Mouse (Mus musculus) forebrain, embryonic 14.5 days (tissue): ENCODE data around the gene Acly. TPM values are rescaled to one million over a fixed set of nuclear protein-coding genes. Genes with fewer than 3 reads are reported as not detected.
A peak's percentile ranks its signal among the peaks of the same experiment; 100 is the strongest.

ENCODE experiments used
- ATAC-seq: fragments of 200-750 bp; cut with Nextera tagmentation; 2 replicates; pipeline ENCODE4 v1.8.0; 2017; ENCODE audit warnings: mild to moderate bottlenecking, moderate library complexity
- DNase-seq: peaks from one replicate; pipeline ENCODE4 v3.0.0-alpha.2; 2015; ENCODE audit warnings: low spot score
- H3K27ac ChIP-seq: fragments of 300-500 bp; sonication (generic); 2 replicates; pipeline ENCODE4 v1.5.1; 2014; ENCODE audit warnings: low read depth, mild to moderate bottlenecking, control low read depth, low read length, moderate library complexity
- H3K27me3 ChIP-seq: fragments of 300-500 bp; sonication (generic); replicated peaks from 2 replicates; pipeline ENCODE4 v1.6.1; 2014; ENCODE audit warnings: low read length, control low read depth, mixed read lengths; ENCODE audit not compliant: control insufficient read depth, insufficient read depth
- H3K36me3 ChIP-seq: fragments of 300-500 bp; sonication (generic); 2 replicates; pipeline ENCODE4 v1.6.1; 2014; ENCODE audit warnings: low read length, control low read depth; ENCODE audit not compliant: control insufficient read depth, insufficient read depth
- H3K4me1 ChIP-seq: fragments of 300-500 bp; sonication (generic); 2 replicates; pipeline ENCODE4 v1.6.1; 2014; ENCODE audit warnings: antibody characterized with exemption, low read length, control low read depth; ENCODE audit not compliant: control insufficient read depth, insufficient read depth
- H3K4me2 ChIP-seq: fragments of 300-500 bp; sonication (generic); 2 replicates; pipeline ENCODE4 v1.6.1; 2014; ENCODE audit warnings: mild to moderate bottlenecking, control low read depth, low read length
- H3K4me3 ChIP-seq: fragments of 300-500 bp; sonication (generic); 2 replicates; pipeline ENCODE4 v1.5.1; 2014; ENCODE audit warnings: low read depth, low read length, control low read depth
- H3K9ac ChIP-seq: fragments of 300-500 bp; sonication (generic); 2 replicates; pipeline ENCODE4 v1.6.1; 2014; ENCODE audit warnings: mild to moderate bottlenecking, low read length, control low read depth, moderate library complexity
- H3K9me3 ChIP-seq: fragments of 300-500 bp; sonication (generic); replicated peaks from 2 replicates; pipeline ENCODE4 v1.6.1; 2016; ENCODE audit warnings: low read length, control low read depth, mixed read lengths; ENCODE audit not compliant: control insufficient read depth
- WGBS: fragments of 180-500 bp; shearing (Covaris S2); extraction: QIAGEN DNeasy Blood & Tissue Kit; methylation state at CpG from one replicate; pipeline ENCODE4 v1.1.7; 2014; 5-methylcytosine and 5-hydroxymethylcytosine counted together
- polyA plus RNA-seq: library from polyadenylated mRNA; unstranded; fragments of >200 nt; fragmentation: Nextera tagmentation; extraction: Ambion mirVana; gene quantifications from 2 replicates; pipeline ENCODE4 v1.2.1, GENCODE M21; 2014

Gene Acly
- polyA plus RNA-seq, 1 experiment from 2014 or later, result 198 TPM

GRCm38 (mm10) chr11:100568692-100569091 is 40.9 kb upstream of the Acly start:
- DNase-seq, result no peak
- no peak for ATAC-seq
- WGBS, result 84% methylated on average over 8 of the region's 8 CpGs

GRCm38 (mm10) chr11:100567815-100568245 is 40.0 kb upstream of the Acly start:
- no peaks in the 10 kb centered on the region for H3K4me1 ChIP-seq
- H3K4me3 ChIP-seq, result no peak overlapping the region
- 74% methylated on average over 9 of the region's 9 CpGs for WGBS
- no peaks in the 10 kb centered on the region for H3K27me3 ChIP-seq
- no peaks in the 10 kb centered on the region for H3K36me3 ChIP-seq
- H3K9me3 ChIP-seq, result no peaks in the 10 kb centered on the region
- ATAC-seq (no peak), DNase-seq (no peak)
- no peak overlapping the region for H3K4me2 ChIP-seq
- no peak overlapping the region for H3K9ac ChIP-seq
- H3K27ac ChIP-seq, result no peak overlapping the region

More at GRCm38 (mm10) chr11:100568692-100569091, 40.9 kb upstream of the Acly start:
- H3K4me3 ChIP-seq, result no peak overlapping the region
- no peaks in the 10 kb centered on the region for H3K4me1 ChIP-seq
- no peak overlapping the region for H3K4me2 ChIP-seq
- no peaks in the 10 kb centered on the region for H3K9me3 ChIP-seq
- H3K36me3 ChIP-seq, result no peaks in the 10 kb centered on the region
- H3K27me3 ChIP-seq, result no peaks in the 10 kb centered on the region
- H3K27ac ChIP-seq, result no peak overlapping the region
- no peak overlapping the region for H3K9ac ChIP-seq

GRCm38 (mm10) chr11:100567229-100567628 is 39.4 kb upstream of the Acly start:
- H3K4me1 ChIP-seq, result no peaks in the 10 kb centered on the region
- H3K36me3 ChIP-seq, result no peaks in the 10 kb centered on the region
- H3K4me2 ChIP-seq, result no peak overlapping the region
- no peak overlapping the region for H3K27ac ChIP-seq
- H3K27me3 ChIP-seq, result no peaks in the 10 kb centered on the region
- ATAC-seq (no peak), DNase-seq (no peak)
- no peak overlapping the region for H3K9ac ChIP-seq
- H3K4me3 ChIP-seq, result no peak overlapping the region
- WGBS, result 86% methylated on average over 5 of the region's 5 CpGs
- no peaks in the 10 kb centered on the region for H3K9me3 ChIP-seq

- Histone ChIP-seq H3K9ac (no peak overlapping the region), H3K36me3 (no peaks in the 10 kb centered on the region), H3K27me3 (no peaks in the 10 kb centered on the region), H3K27ac (no peak overlapping the region), H3K9me3 (no peaks in the 10 kb centered on the region), H3K4me3 (no peak overlapping the region), H3K4me2 (no peak overlapping the region), H3K4me1 (no peaks in the 10 kb centered on the region)
- DNase-seq (no peak), ATAC-seq (peak; percentile 15; the same call in 1 of the 2 replicates)
- WGBS, result 85% methylated on average over 6 of the region's 6 CpGs
These were observed 36.9 kb upstream of the Acly start for GRCm38 (mm10) chr11:100564703-100565102.

- peak; percentile 75; the same call in 1 of the 2 replicates for ATAC-seq
- DNase-seq, result peak; percentile 81
- Histone ChIP-seq H3K4me3 (no peak overlapping the region), H3K4me2 (no peak overlapping the region), H3K36me3 (no peaks in the 10 kb centered on the region), H3K27ac (no peak overlapping the region), H3K4me1 (no peaks in the 10 kb centered on the region), H3K9me3 (no peaks in the 10 kb centered on the region), H3K27me3 (no peaks in the 10 kb centered on the region), H3K9ac (no peak overlapping the region)
- WGBS, result 68% methylated on average over 15 of the region's 15 CpGs
These were observed 36.5 kb upstream of the Acly start for GRCm38 (mm10) chr11:100564297-100564696.

GRCm38 (mm10) chr11:100561748-100562147 is 33.9 kb upstream of the Acly start:
- H3K4me1 ChIP-seq, result no peaks in the 10 kb centered on the region
- no peak overlapping the region for H3K9ac ChIP-seq
- ATAC-seq (no peak), DNase-seq (no peak)
- H3K27me3 ChIP-seq, result no peaks in the 10 kb centered on the region
- no peak overlapping the region for H3K27ac ChIP-seq
- no peak overlapping the region for H3K4me2 ChIP-seq
- 31% methylated on average over 5 of the region's 5 CpGs for WGBS
- H3K4me3 ChIP-seq, result no peak overlapping the region
- no peaks in the 10 kb centered on the region for H3K9me3 ChIP-seq
- H3K36me3 ChIP-seq, result no peaks in the 10 kb centered on the region

DNA sequence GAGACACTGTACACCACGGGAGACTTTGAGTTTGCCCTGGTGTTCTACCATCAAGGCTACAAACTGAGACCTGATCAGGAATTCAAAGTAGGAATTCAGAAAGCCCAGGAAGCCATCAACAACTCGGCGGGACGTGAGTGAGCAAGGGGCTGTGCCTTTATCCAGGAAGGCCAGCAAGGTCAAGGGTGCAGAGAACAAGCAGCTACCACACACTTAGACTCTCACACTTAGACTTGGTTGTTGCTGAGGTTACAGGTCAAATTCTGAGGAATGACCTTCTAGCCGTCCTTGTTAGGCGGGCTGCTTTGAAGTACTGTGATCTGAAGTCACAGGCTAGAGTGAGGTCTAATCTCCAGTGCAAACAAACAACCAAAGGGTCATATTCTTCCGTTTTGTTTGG is 31.7 kb upstream of the Acly start:
- Histone ChIP-seq H3K27ac (no peak overlapping the region), H3K9me3 (no peaks in the 10 kb centered on the region), H3K27me3 (no peaks in the 10 kb centered on the region), H3K9ac (no peak overlapping the region), H3K4me1 (no peaks in the 10 kb centered on the region), H3K4me2 (no peak overlapping the region), H3K36me3 (no peaks in the 10 kb centered on the region), H3K4me3 (no peak overlapping the region)
- ATAC-seq (no peak), DNase-seq (no peak)
- 67% methylated on average over 7 of the region's 7 CpGs for WGBS

DNA sequence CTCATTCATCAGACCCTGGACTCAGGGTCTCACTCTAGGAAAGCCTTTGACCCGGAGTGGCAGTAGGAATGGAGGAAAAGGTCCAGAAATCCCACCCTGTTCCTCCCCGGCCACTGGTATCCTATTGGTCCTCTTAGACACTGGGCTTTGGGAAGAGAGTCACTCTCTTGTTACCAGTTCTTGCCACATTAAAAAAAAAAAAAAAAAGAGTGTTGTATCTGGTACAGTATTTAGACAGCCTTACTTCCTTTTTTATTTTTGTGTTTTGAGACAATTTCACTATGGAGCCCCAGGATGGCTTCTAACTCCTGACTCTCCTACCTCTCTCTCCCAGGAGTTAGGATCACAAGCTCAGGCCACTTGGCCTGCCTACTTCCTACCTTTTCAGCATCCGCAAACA is 29.8 kb upstream of the Acly start:
- Histone ChIP-seq H3K27ac (no peak overlapping the region), H3K9ac (no peak overlapping the region), H3K4me2 (no peak overlapping the region), H3K4me3 (no peak overlapping the region), H3K36me3 (no peaks in the 10 kb centered on the region), H3K4me1 (no peaks in the 10 kb centered on the region), H3K27me3 (no peaks in the 10 kb centered on the region), H3K9me3 (no peaks in the 10 kb centered on the region)
- 75% methylated on average over 3 of the region's 3 CpGs for WGBS
- no peak for ATAC-seq
- no peak for DNase-seq

- DNase-seq (peak; percentile 91), ATAC-seq (peak; percentile 75; the same call in 1 of the 2 replicates)
- H3K36me3 ChIP-seq, result no peaks in the 10 kb centered on the region
- H3K4me2 ChIP-seq, result 0 out of 2 replicates have a peak overlapping the region, but pooled peaks have one; percentile 19
- no peaks in the 10 kb centered on the region for H3K27me3 ChIP-seq
- H3K4me1 ChIP-seq, result no peaks in the 10 kb centered on the region
- H3K27ac ChIP-seq, result no peak overlapping the region
- no peaks in the 10 kb centered on the region for H3K9me3 ChIP-seq
- H3K4me3 ChIP-seq, result no peak overlapping the region
- H3K9ac ChIP-seq, result peak overlapping the region; percentile 2; the same call in 1 of the 2 replicates
- WGBS, result 16% methylated on average over 11 of the region's 11 CpGs
These were observed 27.8 kb upstream of the Acly start for GRCm38 (mm10) chr11:100555583-100555982.
